Mouse (Mus musculus): ENCODE measurements at regions not wholly inside any gene's neighbourhood (a gene's known extent, or its start where the extent isn't known, plus 50 kb on each side); places are given as distances from the start of the nearest gene placed in this dataset.

GRCm38 (mm10) chr17:15968331-15968730 is 137.5 kb upstream of the Rgmb start:
- 88% methylated on average over 5 of the region's 5 CpGs for WGBS
- DNase-seq (ENCODE audit: low spot score): no peak
- Histone ChIP-seq H3K36me3 (no peaks in the 10 kb centered on the region), H3K27me3 (ENCODE audit: low read depth, poor library complexity, severe bottlenecking) (no peaks in the 10 kb centered on the region), H3K4me3 (no peak overlapping the region), H3K27ac (replicated peaks) (no peak overlapping the region), H3K4me1 (peaks cover 6% of the 10 kb centered on the region), H3K9me3 (replicated peaks) (no peaks in the 10 kb centered on the region)

- Histone ChIP-seq H3K36me3 (no peaks in the 10 kb centered on the region), H3K9me3 (replicated peaks) (no peaks in the 10 kb centered on the region), H3K27me3 (ENCODE audit: low read depth, poor library complexity, severe bottlenecking) (no peaks in the 10 kb centered on the region), H3K4me1 (peaks cover 4% of the 10 kb centered on the region; the same call in 1 of the 2 replicates), H3K4me3 (no peak overlapping the region), H3K27ac (replicated peaks) (no peak overlapping the region)
- 89% methylated on average over 2 of the region's 2 CpGs for WGBS
- no peak for DNase-seq (ENCODE audit: low spot score)
Measured at GRCm38 (mm10) chr17:15955656-15956055, 124.8 kb upstream of the Rgmb start.

GRCm38 (mm10) chr17:15951641-15952040 is 120.8 kb upstream of the Rgmb start:
- WGBS: 70% methylated on average over 3 of the region's 3 CpGs
- DNase-seq (ENCODE audit: low spot score): no peak
- no peaks in the 10 kb centered on the region for H3K36me3 ChIP-seq
- no peaks in the 10 kb centered on the region for H3K9me3 ChIP-seq (replicated peaks)
- no peak overlapping the region for H3K27ac ChIP-seq (replicated peaks)
- H3K27me3 ChIP-seq (ENCODE audit: low read depth, poor library complexity, severe bottlenecking): no peaks in the 10 kb centered on the region
- no peak overlapping the region for H3K4me3 ChIP-seq
- peaks cover 7% of the 10 kb centered on the region; the same call in 1 of the 2 replicates for H3K4me1 ChIP-seq

- Histone ChIP-seq H3K27ac (replicated peaks) (no peak overlapping the region), H3K4me1 (peaks cover 7% of the 10 kb centered on the region; the same call in 1 of the 2 replicates), H3K4me3 (no peak overlapping the region), H3K27me3 (ENCODE audit: low read depth, poor library complexity, severe bottlenecking) (no peaks in the 10 kb centered on the region), H3K36me3 (no peaks in the 10 kb centered on the region), H3K9me3 (replicated peaks) (no peaks in the 10 kb centered on the region)
- 82% methylated on average over 6 of the region's 6 CpGs for WGBS
- DNase-seq (ENCODE audit: low spot score): no peak
Measured at GRCm38 (mm10) chr17:15949753-15950152, 118.9 kb upstream of the Rgmb start.

GRCm38 (mm10) chr17:15942378-15942777 is 111.5 kb upstream of the Rgmb start:
- H3K36me3 ChIP-seq: no peaks in the 10 kb centered on the region
- H3K27ac ChIP-seq (replicated peaks): peak overlapping the region; percentile 64
- 18% methylated on average over 4 of the region's 4 CpGs for WGBS
- no peak overlapping the region for H3K4me3 ChIP-seq
- peaks cover 7% of the 10 kb centered on the region for H3K4me1 ChIP-seq
- no peaks in the 10 kb centered on the region for H3K9me3 ChIP-seq (replicated peaks)
- peak; percentile 44 for DNase-seq (ENCODE audit: low spot score)
- H3K27me3 ChIP-seq (ENCODE audit: low read depth, poor library complexity, severe bottlenecking): no peaks in the 10 kb centered on the region

- DNase-seq (ENCODE audit: low spot score): no peak
- 66% methylated on average over 4 of the region's 4 CpGs for WGBS
- Histone ChIP-seq H3K4me1 (peaks cover 4% of the 10 kb centered on the region; the same call in 1 of the 2 replicates), H3K36me3 (no peaks in the 10 kb centered on the region), H3K27ac (replicated peaks) (peak overlapping the region; percentile 42; the same call in 1 of the 2 replicates), H3K4me3 (no peak overlapping the region), H3K9me3 (replicated peaks) (no peaks in the 10 kb centered on the region), H3K27me3 (ENCODE audit: low read depth, poor library complexity, severe bottlenecking) (no peaks in the 10 kb centered on the region)
Measured at GRCm38 (mm10) chr17:15918609-15919008, 87.8 kb upstream of the Rgmb start.

- no peak for DNase-seq (ENCODE audit: low spot score)
- Histone ChIP-seq H3K9me3 (replicated peaks) (no peaks in the 10 kb centered on the region), H3K36me3 (no peaks in the 10 kb centered on the region), H3K4me3 (no peak overlapping the region), H3K4me1 (peaks cover 5% of the 10 kb centered on the region), H3K27ac (replicated peaks) (no peak overlapping the region), H3K27me3 (ENCODE audit: low read depth, poor library complexity, severe bottlenecking) (no peaks in the 10 kb centered on the region)
- WGBS: 80% methylated on average over 7 of the region's 7 CpGs
Measured at GRCm38 (mm10) chr17:15898689-15899419, 68.0 kb upstream of the Rgmb start.

GRCm38 (mm10) chr17:15895968-15896367 is 65.1 kb upstream of the Rgmb start:
- DNase-seq (ENCODE audit: low spot score): no peak
- WGBS: 23% methylated on average over 3 of the region's 3 CpGs
- Histone ChIP-seq H3K4me3 (no peak overlapping the region), H3K36me3 (no peaks in the 10 kb centered on the region), H3K9me3 (replicated peaks) (no peaks in the 10 kb centered on the region), H3K4me1 (peaks cover 11% of the 10 kb centered on the region), H3K27me3 (ENCODE audit: low read depth, poor library complexity, severe bottlenecking) (no peaks in the 10 kb centered on the region), H3K27ac (replicated peaks) (no peak overlapping the region)

GRCm38 (mm10) chr17:15891896-15892675 is 61.2 kb upstream of the Rgmb start:
- Histone ChIP-seq H3K4me3 (no peak overlapping the region), H3K4me1 (peaks cover 11% of the 10 kb centered on the region), H3K27ac (replicated peaks) (no peak overlapping the region), H3K27me3 (ENCODE audit: low read depth, poor library complexity, severe bottlenecking) (no peaks in the 10 kb centered on the region), H3K9me3 (replicated peaks) (0 out of 2 replicates have a peak, but pooled peaks cover 7% of the 10 kb centered on the region), H3K36me3 (no peaks in the 10 kb centered on the region)
- WGBS: 85% methylated on average over 4 of the region's 4 CpGs
- no peak for DNase-seq (ENCODE audit: low spot score)

- Histone ChIP-seq H3K36me3 (no peaks in the 10 kb centered on the region), H3K27ac (replicated peaks) (no peak overlapping the region), H3K27me3 (ENCODE audit: low read depth, poor library complexity, severe bottlenecking) (no peaks in the 10 kb centered on the region), H3K9me3 (replicated peaks) (0 out of 2 replicates have a peak, but pooled peaks cover 7% of the 10 kb centered on the region), H3K4me3 (no peak overlapping the region), H3K4me1 (peaks cover 7% of the 10 kb centered on the region; the same call in 1 of the 2 replicates)
- WGBS: 92% methylated on average over 4 of the region's 4 CpGs
- DNase-seq (ENCODE audit: low spot score): no peak
Measured at GRCm38 (mm10) chr17:15890595-15891140, 59.8 kb upstream of the Rgmb start.

- H3K27me3 ChIP-seq (ENCODE audit: low read depth, poor library complexity, severe bottlenecking): no peaks in the 10 kb centered on the region
- no peaks in the 10 kb centered on the region for H3K36me3 ChIP-seq
- no peak overlapping the region for H3K4me3 ChIP-seq
- no peaks in the 10 kb centered on the region for H3K9me3 ChIP-seq (replicated peaks)
- peaks cover 9% of the 10 kb centered on the region; the same call in 1 of the 2 replicates for H3K4me1 ChIP-seq
- WGBS: 83% methylated on average over 7 of the region's 7 CpGs
- DNase-seq (ENCODE audit: low spot score): no peak
- H3K27ac ChIP-seq (replicated peaks): no peak overlapping the region
Measured at GRCm38 (mm10) chr17:15882803-15883202, 52.0 kb upstream of the Rgmb start.

- Histone ChIP-seq H3K36me3 (no peaks in the 10 kb centered on the region), H3K4me3 (no peak overlapping the region), H3K4me1 (peaks cover 9% of the 10 kb centered on the region; the same call in 1 of the 2 replicates), H3K27ac (replicated peaks) (no peak overlapping the region), H3K27me3 (ENCODE audit: low read depth, poor library complexity, severe bottlenecking) (no peaks in the 10 kb centered on the region), H3K9me3 (replicated peaks) (no peaks in the 10 kb centered on the region)
- WGBS: 94% methylated on average over 2 of the region's 2 CpGs
- no peak for DNase-seq (ENCODE audit: low spot score)
Measured at GRCm38 (mm10) chr17:15882245-15882644, 51.4 kb upstream of the Rgmb start.

Measured in midbrain, embryonic 10.5 days (tissue).